Mouse (Mus musculus): ENCODE data around the gene Bglap2.
"Not testable (repeated sequence)": the region's sequence is repeated elsewhere in the genome, so short reads cannot be mapped to it uniquely, and the experiment has no call there.

- TF ChIP-seq POLR2A (IDR thresholded peaks at IDR 0.05; ENCODE audit: insufficient read depth, low read length); EP300 (IDR thresholded peaks at IDR 0.05; ENCODE audit: insufficient read depth, low read depth, low read length): not testable (repeated sequence)
Measured at GRCm38 (mm10) chr3:88378599-88378998, at the start of gene Bglap2.

Measured in ES-Bruce4 (cell line).